Comparison of ENCODE assay signal across 22 mouse cellular contexts in genomic region chr11:16498756-16499680, GRCm38 (mm10). TPM values are rescaled to one million over a fixed set of nuclear protein-coding genes. Genes with fewer than 3 reads are reported as not detected.
DNase-seq lines count a peak whose midpoint lies in the region; ATAC-seq and TF ChIP-seq lines count a peak whose summit lies in the region.
"Had no signal": no experiment of that assay in that cellular context is flagged by ENCODE, and none has a peak within 500 bp of the region (broad histone marks: within the 10 kb centered on the region; RNA-seq: fewer than 3 reads in every experiment).

No protein-coding gene starts in this region.

- no peak overlapping the region for H3K9ac ChIP-seq in forebrain, embryonic 11.5 days (ENCODE audit: low read length)
- H3K9ac ChIP-seq in forebrain, postnatal 0 days = no peak overlapping the region
- H3K9ac ChIP-seq in CH12.LX (ENCODE audit: insufficient read depth, low read depth) = no peak overlapping the region
- H3K9ac ChIP-seq: embryonic facial prominence, embryonic 13.5 days; heart, embryonic 13.5 days; hindbrain, embryonic 13.5 days; liver, embryonic 12.5 days had no signal

- H3K27me3 ChIP-seq in forebrain, embryonic 11.5 days (ENCODE audit: control insufficient read depth, insufficient read depth, low read length) = no peaks in the 10 kb centered on the region
- H3K27me3 ChIP-seq in forebrain, postnatal 0 days (ENCODE audit: insufficient read depth, low read length) = no peaks in the 10 kb centered on the region
- no peaks in the 10 kb centered on the region for H3K27me3 ChIP-seq in CH12.LX (replicated peaks)
- H3K27me3 ChIP-seq: embryonic facial prominence, embryonic 13.5 days; heart, embryonic 13.5 days; hindbrain, embryonic 13.5 days; liver, embryonic 12.5 days had no signal

- dilution Hi-C loops in CH12.LX (cut with MboI; ENCODE audit: extremely low pct_ligation_motif_present, extremely low pct_unique_long_range_greater_than_20kb, low sequenced_read_pairs) = no loop called here

- TF ChIP-seq EP300 in CH12.LX (IDR thresholded peaks at IDR 0.05; ENCODE audit: low read length) = no peak

- no peak overlapping the region for H3K4me3 ChIP-seq in forebrain, embryonic 11.5 days (ENCODE audit: low read depth, low read length)
- no peak overlapping the region for H3K4me3 ChIP-seq in forebrain, postnatal 0 days (ENCODE audit: low read depth, low read length)
- no peak overlapping the region for H3K4me3 ChIP-seq in CH12.LX (replicated peaks in 1 of 3; ENCODE audit: low read depth in 2 of 3, low read length in 2 of 3, poor library complexity in 1 of 3)
- H3K4me3 ChIP-seq: embryonic facial prominence, embryonic 13.5 days; heart, embryonic 13.5 days; hindbrain, embryonic 13.5 days; liver, embryonic 12.5 days; myocyte had no signal

- H3K4me2 ChIP-seq in forebrain, embryonic 11.5 days (ENCODE audit: low read depth, low read length, severe bottlenecking) = no peak overlapping the region
- no peak overlapping the region for H3K4me2 ChIP-seq in forebrain, postnatal 0 days (ENCODE audit: low read depth)
- H3K4me2 ChIP-seq in CH12.LX (ENCODE audit: insufficient read depth, low read depth, poor library complexity, severe bottlenecking) = no peak overlapping the region
- H3K4me2 ChIP-seq: embryonic facial prominence, embryonic 13.5 days; heart, embryonic 13.5 days; hindbrain, embryonic 13.5 days; liver, embryonic 12.5 days had no signal

- TF ChIP-seq RAD21 in CH12.LX (IDR thresholded peaks at IDR 0.05; ENCODE audit: low read depth, low read length) = no peak

- no peaks in the 10 kb centered on the region for H3K4me1 ChIP-seq in forebrain, embryonic 11.5 days (replicated peaks; ENCODE audit: control insufficient read depth, insufficient read depth, low read length)
- H3K4me1 ChIP-seq in forebrain, postnatal 0 days (ENCODE audit: insufficient read depth) = no peaks in the 10 kb centered on the region
- H3K4me1 ChIP-seq in CH12.LX (ENCODE audit: control insufficient read depth in 1 of 2, insufficient read depth in 2 of 2) = peaks cover 0 to 7% of the 10 kb centered on the region in 2 experiments; a peak in 1 of 4 replicates
- H3K4me1 ChIP-seq: embryonic facial prominence, embryonic 13.5 days; heart, embryonic 13.5 days; hindbrain, embryonic 13.5 days had no signal

- H3K27ac ChIP-seq in forebrain, embryonic 11.5 days (ENCODE audit: low read depth, low read length) = no peak overlapping the region
- no peak overlapping the region for H3K27ac ChIP-seq in forebrain, postnatal 0 days (ENCODE audit: low read depth, low read length)
- no peak overlapping the region for H3K27ac ChIP-seq in CH12.LX (ENCODE audit: insufficient read depth, low read depth)
- H3K27ac ChIP-seq: embryonic facial prominence, embryonic 13.5 days; heart, embryonic 13.5 days; hindbrain, embryonic 13.5 days; liver, embryonic 12.5 days; macrophage; stomach, postnatal 0 days had no signal

- WGBS in forebrain, embryonic 11.5 days = 33% methylated on average over 1 of the region's 1 CpGs
- 17% methylated on average over 1 of the region's 1 CpGs for WGBS in forebrain, postnatal 0 days

- peak; percentile 17; the same call in 1 of the 2 replicates for TF ChIP-seq POLR2A in CH12.LX (IDR thresholded peaks at IDR 0.05; ENCODE audit: low read depth, low read length)

- TF ChIP-seq CTCF in forebrain, postnatal 0 days (IDR thresholded peaks at IDR 0.05; ENCODE audit: low read depth) = no peak
- TF ChIP-seq CTCF in CH12.LX (conservative IDR thresholded peaks at IDR 0.05 in 1 of 2, IDR thresholded peaks at IDR 0.05 in 1 of 2; ENCODE audit: low read depth in 2 of 2, low read length in 2 of 2) = no peak

- H3K36me3 ChIP-seq in forebrain, embryonic 11.5 days (ENCODE audit: control insufficient read depth, insufficient read depth, low read length) = peaks cover 9% of the 10 kb centered on the region
- H3K36me3 ChIP-seq in forebrain, postnatal 0 days (ENCODE audit: insufficient read depth) = peaks cover 10% of the 10 kb centered on the region
- H3K36me3 ChIP-seq in CH12.LX (replicated peaks in 1 of 2; ENCODE audit: control insufficient read depth in 1 of 2, insufficient read depth in 1 of 2, low read length in 1 of 2) = peaks cover 24 to 50% of the 10 kb centered on the region in 2 experiments

- peaks cover 5% of the 10 kb centered on the region; the same call in 1 of the 2 replicates for H3K79me2 ChIP-seq in CH12.LX (replicated peaks; ENCODE audit: control insufficient read depth, extremely low read depth, insufficient read depth, poor library complexity, severe bottlenecking)

- no peaks in the 10 kb centered on the region for H3K9me3 ChIP-seq in forebrain, embryonic 11.5 days (ENCODE audit: control insufficient read depth, low read length)
- H3K9me3 ChIP-seq in forebrain, postnatal 0 days (ENCODE audit: low read length) = no peaks in the 10 kb centered on the region
- H3K9me3 ChIP-seq in CH12.LX (replicated peaks; ENCODE audit: low read length) = no peaks in the 10 kb centered on the region
- H3K9me3 ChIP-seq: embryonic facial prominence, embryonic 13.5 days; heart, embryonic 13.5 days; hindbrain, embryonic 13.5 days; liver, embryonic 12.5 days had no signal

- in situ Hi-C loops in CH12.LX (cut with MboI; ENCODE audit: low pct_ligation_motif_present, low pct_unique_long_range_greater_than_20kb, low sequenced_read_pairs) = no loop called here

- peak; percentile 58; the same call in 1 of the 2 replicates for ATAC-seq in forebrain, embryonic 11.5 days (replicated peaks; ENCODE audit: low FRiP score)
- no peak for ATAC-seq in forebrain, postnatal 0 days
- ATAC-seq in erythroblast, adult 5-6 weeks (replicated peaks; ENCODE audit: low FRiP score, poor library complexity, severe bottlenecking) = no peak
- ATAC-seq: liver, embryonic 12.5 days had no signal

- DNase-seq in forebrain, embryonic 11.5 days (ENCODE audit: low spot score) = no peak
- DNase-seq in forebrain, postnatal 0 days = no peak
- peak; percentile 5 for DNase-seq in lung, postnatal 10 days
- DNase-seq in lung, postnatal 4 days = no peak
- DNase-seq in CH12.LX (ENCODE audit: extremely low read depth) (no peak), R1 (ENCODE audit: low read depth, low spot score) (peak; percentile 93)
- DNase-seq in thymus, postnatal 25 days = no peak
- DNase-seq: cerebellum, adult 9-11 months; heart, adult 18-20 months; kidney, adult 9 months; kidney, postnatal 25 days; left cerebral cortex, postnatal 4 days; lung, adult 2 months; midbrain, embryonic 14.5 days had no signal

TF ChIP-seq in CH12.LX, 34 proteins besides CTCF, POLR2A, EP300 and RAD21:
- TF ChIP-seq RCOR1 (conservative IDR thresholded peaks at IDR 0.05; ENCODE audit: low read depth, low read length) (no peak), POLR2AphosphoS2 (IDR thresholded peaks at IDR 0.05; ENCODE audit: low read depth, low read length) (peak; percentile 93; the same call in 1 of the 2 replicates), ELF1 (IDR thresholded peaks at IDR 0.05; ENCODE audit: low read depth, low read length) (no peak), E2F4 (IDR thresholded peaks at IDR 0.05; ENCODE audit: insufficient replicate concordance, low read depth, low read length) (no peak)
TF ChIP-seq in CH12.LX: peak in this region for 1.

RNA-seq across cellular contexts. Expression of gene Sec61g, which starts 9.3 kb away (rescaled TPM):
- 32.6 and 34.3 TPM in 2 replicates for polyA plus RNA-seq in forebrain, embryonic 11.5 days (2014; fragmentation: Nextera tagmentation; extraction: Ambion mirVana)
- 25.8 and 41.1 TPM in 2 replicates for total RNA-seq in forebrain, postnatal 0 days (2014; rRNA removed)
- polyA plus RNA-seq in forebrain, postnatal 0 days (2015; fragmentation: Nextera tagmentation; extraction: Ambion mirVana) = 29.6 and 39.0 TPM in 2 replicates
- total RNA-seq in CH12.LX (2012; rRNA removed) (64.5 and 84.1 TPM in 2 replicates), CH12.LX (2014; rRNA removed) (133 and 139 TPM in 2 replicates)
- polyA plus RNA-seq in CH12.LX (2012; ENCODE audit: insufficient read length, low read depth) = 21.7 and 45.6 TPM in 2 replicates
- total RNA-seq in erythroblast, adult 5-6 weeks (2015; ENCODE audit: low replicate concordance) = 88.2 and 149 TPM in 2 replicates
- total RNA-seq in erythroblast, adult 5-6 weeks (2017; ENCODE audit: low replicate concordance) = 99.8 and 134 TPM in 2 replicates

Comparison
In these comparisons a context has a peak if more than half of its experiments do, and no peak if none do; other contexts are left out.
1. DNase-seq: peak in lung, postnatal 10 days (single experiment) and R1 (single experiment); none in forebrain, embryonic 11.5 days (single experiment), forebrain, postnatal 0 days (single experiment), lung, postnatal 4 days (0 of 2), CH12.LX (single experiment) and thymus, postnatal 25 days (single experiment).